Mouse (Mus musculus) C2C12 (cell line): ENCODE measurements around the gene Rtf1.

Source experiments
- CTCF ChIP-seq: IDR thresholded peaks from one replicate; pipeline ENCODE4 v1.5.1; 2011; ENCODE audit not compliant: control insufficient read depth, insufficient read depth, insufficient read length
- FOSL1 ChIP-seq: IDR thresholded peaks from one replicate; pipeline ENCODE4 v1.8.0; 2011; ENCODE audit warnings: mild to moderate bottlenecking, low read length; ENCODE audit not compliant: poor library complexity, insufficient read depth, severe bottlenecking
- MAX ChIP-seq: IDR thresholded peaks from one replicate; pipeline ENCODE4 v1.6.1; 2011; ENCODE audit warnings: mild to moderate bottlenecking, control low read depth
- MYOD1 ChIP-seq: IDR thresholded peaks from one replicate; pipeline ENCODE4 v1.6.1; 2011; ENCODE audit warnings: low read depth; ENCODE audit not compliant: control insufficient read depth, insufficient read length
- MYOG ChIP-seq: IDR thresholded peaks from one replicate; pipeline ENCODE4 v1.6.1; 2011; ENCODE audit not compliant: control insufficient read depth, insufficient read length; ENCODE audit errors: extremely low read depth
- USF1 ChIP-seq: IDR thresholded peaks from one replicate; pipeline ENCODE4 v1.6.1; 2011; ENCODE audit warnings: low read depth, mild to moderate bottlenecking, control low read depth, moderate library complexity

GRCm38 (mm10) chr2:119758844-119759835, 84.3 kb downstream of the Rtf1 start:
- TF ChIP-seq CTCF: no peak
- TF ChIP-seq MAX: no peak
- TF ChIP-seq FOSL1: no peak
- TF ChIP-seq USF1: no peak
- no peak for TF ChIP-seq MYOG
- TF ChIP-seq MYOD1: no peak
